In genomic region chr2:45580838-45581548, GRCm38 (mm10) we compare ENCODE assay signal across 9 mouse cellular contexts.
DNase-seq lines count a peak whose midpoint lies in the region; ATAC-seq and TF ChIP-seq lines count a peak whose summit lies in the region.
"Had no signal": no experiment of that assay in that cellular context is flagged by ENCODE, and none has a peak within 500 bp of the region (broad histone marks: within the 10 kb centered on the region; RNA-seq: fewer than 3 reads in every experiment).

No protein-coding gene starts in this region.

- no peaks in the 10 kb centered on the region for H3K36me3 ChIP-seq in C2C12 (ENCODE audit: control insufficient read depth, insufficient read depth)

- ATAC-seq in frontal cortex, adult (ENCODE audit: low TSS enrichment), result peak; percentile 98
- ATAC-seq: CD4-positive, CD25-positive, alpha-beta regulatory T cell, adult 4 months had no signal

- DNase-seq in frontal cortex, postnatal 25 days (ENCODE audit: low spot score in 2 of 2), result no peak
- DNase-seq in heart, adult 11 months, result peak; percentile 97
- peak; percentile 13 to 38 for DNase-seq in lung, adult 18-20 months
- DNase-seq in thymus, adult 18-20 months, result no peak
- DNase-seq in T-cell, adult 2 months (ENCODE audit: low spot score), result no peak
- DNase-seq in urinary bladder, adult 2 months (ENCODE audit: low spot score), result no peak

- H3K79me3 ChIP-seq in C2C12 (ENCODE audit: low read depth), result no peaks in the 10 kb centered on the region

- no peak for TF ChIP-seq CTCF in C2C12 (IDR thresholded peaks at IDR 0.05; ENCODE audit: control insufficient read depth, insufficient read depth, insufficient read length)

- no peak overlapping the region for H3K4me3 ChIP-seq in C2C12 (ENCODE audit: insufficient read depth, poor library complexity, severe bottlenecking)

- no peak overlapping the region for H3ac ChIP-seq in C2C12 (ENCODE audit: control insufficient read depth, insufficient read length, low read depth)

- no peaks in the 10 kb centered on the region for H3K27me3 ChIP-seq in C2C12 (ENCODE audit: control insufficient read depth, insufficient read depth, insufficient read length)

- no peaks in the 10 kb centered on the region for H3K79me2 ChIP-seq in C2C12 (ENCODE audit: control insufficient read depth, insufficient read depth)

TF ChIP-seq in C2C12, 6 proteins besides CTCF, POLR2A, EP300 and RAD21:
- no peak for TF ChIP-seq MAX (IDR thresholded peaks at IDR 0.05)
- TF ChIP-seq MYOG (IDR thresholded peaks at IDR 0.05; ENCODE audit: control insufficient read depth, extremely low read depth, insufficient read length), result no peak
- peak; percentile 88 for TF ChIP-seq CEBPB (IDR thresholded peaks at IDR 0.05; ENCODE audit: low read depth)
TF ChIP-seq in C2C12: peak in this region for 1.

Comparison
In these comparisons a context has a peak if more than half of its experiments do, and no peak if none do; other contexts are left out.
1. DNase-seq: peak in heart, adult 11 months (single experiment) and lung, adult 18-20 months (2 of 2); none in frontal cortex, postnatal 25 days (0 of 2), thymus, adult 18-20 months (0 of 2), T-cell, adult 2 months (single experiment) and urinary bladder, adult 2 months (single experiment).